Mouse (Mus musculus) adrenal gland, postnatal 25 days (tissue): Measurements from ENCODE around the gene Ankrd36. TPM values are rescaled to one million over a fixed set of nuclear protein-coding genes. Genes with fewer than 3 reads are reported as not detected.
"Not testable (repeated sequence)": the region's sequence is repeated elsewhere in the genome, so short reads cannot be mapped to it uniquely, and the experiment has no call there.

Source experiments
- DNase-seq: peaks from one replicate; pipeline ENCODE4 v3.0.0; 2021; ENCODE audit warnings: mixed read lengths
- total RNA-seq: library from RNA; stranded (reverse); gene quantifications from 2 replicates; pipeline ENCODE4 v1.2.3, GENCODE M21; 2021

Ankrd36 gene
- total RNA-seq, 1 experiment from 2014 or later = not detected

GRCm38 (mm10) chr11:5546693-5547092 lies 22.8 kb upstream of the Ankrd36 start:
- DNase-seq = no peak

- DNase-seq = no peak
Measured at GRCm38 (mm10) chr11:5551430-5551829, 18.1 kb upstream of the Ankrd36 start.

GRCm38 (mm10) chr11:5551931-5552330 lies 17.6 kb upstream of the Ankrd36 start:
- no peak for DNase-seq

- DNase-seq = no peak
Measured at GRCm38 (mm10) chr11:5560273-5560672, 9.2 kb upstream of the Ankrd36 start.

DNA sequence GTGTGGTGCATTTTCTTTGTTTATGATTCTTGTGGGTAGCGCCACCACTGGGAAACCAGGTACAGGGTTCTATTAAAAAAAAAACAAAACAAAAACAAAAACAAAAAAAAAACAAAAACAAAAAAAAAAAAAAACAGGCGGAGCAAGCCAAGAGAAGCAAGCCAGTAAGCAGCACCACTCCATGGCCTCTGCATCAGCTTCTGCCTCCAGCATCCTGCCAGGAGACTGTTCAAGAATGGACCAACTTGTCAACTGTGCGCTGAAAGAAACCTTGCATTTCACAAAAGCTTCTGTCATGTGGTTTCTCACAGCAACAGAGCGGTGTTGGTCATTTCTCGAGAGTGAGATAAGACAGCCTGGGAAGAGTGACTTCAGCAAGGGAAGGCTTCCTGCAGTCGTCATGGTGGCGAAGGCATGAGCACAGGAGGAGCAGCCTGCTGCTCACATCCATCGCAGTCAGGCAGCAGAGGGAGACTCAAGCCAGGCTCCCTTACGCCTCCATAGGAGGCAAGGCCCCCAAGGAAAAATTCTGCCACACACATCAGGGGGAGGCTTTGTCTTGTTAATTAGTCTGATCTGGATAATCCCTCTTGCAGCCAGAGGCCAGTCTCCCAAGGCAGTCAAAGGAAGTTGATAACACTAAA lies 6.7 kb upstream of the Ankrd36 start:
- no peak for DNase-seq

DNA sequence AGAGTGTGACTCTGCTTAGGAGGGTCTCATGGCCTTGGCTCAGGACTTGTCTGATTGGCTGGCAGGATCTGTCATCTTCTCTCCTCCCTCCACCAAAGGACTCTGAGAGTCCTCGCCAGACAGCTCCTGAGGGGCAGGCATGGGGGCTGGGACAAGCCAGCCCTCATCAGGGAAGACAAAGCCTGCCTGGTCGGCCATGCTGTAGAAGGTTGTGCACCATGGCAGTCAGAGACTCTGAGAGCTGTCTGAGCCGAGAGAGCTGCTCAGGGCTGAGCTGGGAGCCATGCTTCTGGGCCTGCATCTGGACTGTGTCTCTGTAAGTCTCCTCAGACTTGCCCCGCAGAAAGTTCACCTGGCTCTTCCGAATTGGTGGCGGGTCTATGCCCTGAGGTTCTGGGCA lies 5.6 kb upstream of the Ankrd36 start:
- DNase-seq = no peak

GRCm38 (mm10) chr11:5565596-5565995 lies 3.9 kb upstream of the Ankrd36 start:
- DNase-seq = no peak

GRCm38 (mm10) chr11:5566506-5566905 lies 3.0 kb upstream of the Ankrd36 start:
- DNase-seq = no peak

- DNase-seq = no peak
Measured at GRCm38 (mm10) chr11:5567654-5568053, 1.8 kb upstream of the Ankrd36 start.

DNA sequence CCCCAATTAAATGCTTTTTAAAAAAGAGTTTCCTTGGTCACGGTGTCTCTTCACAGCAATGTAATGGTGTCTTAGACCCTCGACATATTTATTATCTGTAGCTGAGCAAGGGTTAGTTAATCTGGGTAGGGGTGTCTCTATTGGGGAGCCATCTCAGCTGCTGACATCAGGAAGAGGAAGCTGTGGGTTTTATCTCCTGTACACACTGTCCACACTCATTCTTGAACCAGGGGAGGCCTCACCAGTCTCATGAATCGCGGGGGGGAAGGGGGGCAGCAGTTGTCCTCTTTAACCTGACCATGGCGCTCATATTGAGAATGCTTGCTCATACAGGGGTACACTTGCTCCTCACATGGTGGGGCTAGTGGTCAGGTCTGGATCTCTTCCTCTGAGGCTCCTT lies 1.4 kb upstream of the Ankrd36 start:
- DNase-seq = no peak

DNA sequence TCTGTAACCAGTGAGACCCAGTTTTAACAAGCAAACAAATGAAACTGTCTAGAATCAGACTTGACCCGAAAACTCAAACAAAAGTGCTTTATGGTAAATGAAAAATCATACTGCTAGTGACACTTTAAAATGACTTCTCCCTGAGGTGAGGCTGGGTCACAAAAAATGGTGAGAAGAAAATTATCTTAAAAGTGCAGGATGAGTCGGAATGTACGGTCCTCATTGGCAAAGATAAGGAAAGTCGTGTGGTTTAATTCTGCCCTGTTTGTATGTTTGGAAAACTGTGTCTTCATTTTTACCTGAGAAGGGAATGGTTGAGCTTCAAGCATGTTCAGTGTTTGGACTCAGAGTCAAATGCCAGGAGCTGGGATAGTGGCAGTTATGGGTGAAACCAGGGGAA lies 2.4 kb downstream of the Ankrd36 start:
- no peak for DNase-seq

DNA sequence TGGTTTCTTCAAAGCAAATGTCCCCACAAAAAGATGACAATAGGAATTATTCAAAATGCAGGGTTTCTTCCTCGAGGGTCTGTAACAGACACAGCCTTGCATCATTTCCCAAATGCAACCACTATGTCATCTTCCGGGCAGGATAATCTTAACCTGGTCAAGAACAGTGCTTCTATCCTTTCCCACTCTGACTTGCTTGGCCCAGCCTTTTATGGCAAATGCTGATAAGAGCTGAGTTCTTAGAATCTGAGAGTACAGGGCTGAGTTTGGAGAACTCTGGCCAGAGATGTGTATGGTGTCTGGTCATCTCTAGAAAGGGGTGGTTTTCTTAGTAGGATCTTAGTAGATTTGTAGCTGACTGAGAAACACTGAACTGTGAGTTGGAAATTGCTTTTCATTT lies 4.3 kb downstream of the Ankrd36 start:
- no peak for DNase-seq

- no peak for DNase-seq
Measured at GRCm38 (mm10) chr11:5575046-5575445, 5.6 kb downstream of the Ankrd36 start.

DNA sequence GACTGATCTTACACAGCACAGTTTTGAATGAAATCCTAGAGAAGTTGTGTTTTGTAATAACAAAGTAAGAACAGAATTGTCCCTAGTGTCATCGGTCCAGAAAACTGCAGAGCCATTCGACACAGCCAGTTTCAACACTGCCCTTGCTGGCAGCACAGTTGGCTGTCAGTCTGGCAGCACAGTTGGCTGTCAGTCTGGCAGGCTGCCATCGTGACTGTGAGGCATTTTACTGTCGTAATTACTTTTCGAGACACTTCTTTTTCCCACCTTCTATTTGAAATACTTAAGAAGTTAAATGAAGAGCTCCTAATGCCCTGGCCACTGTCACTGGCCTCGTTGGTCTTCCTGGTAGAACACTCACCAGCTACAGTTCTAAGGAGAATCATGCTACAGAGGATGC lies 22.9 kb downstream of the Ankrd36 start:
- DNase-seq = peak; percentile 69

GRCm38 (mm10) chr11:5595381-5595791 lies 25.9 kb downstream of the Ankrd36 start:
- no peak for DNase-seq

DNA sequence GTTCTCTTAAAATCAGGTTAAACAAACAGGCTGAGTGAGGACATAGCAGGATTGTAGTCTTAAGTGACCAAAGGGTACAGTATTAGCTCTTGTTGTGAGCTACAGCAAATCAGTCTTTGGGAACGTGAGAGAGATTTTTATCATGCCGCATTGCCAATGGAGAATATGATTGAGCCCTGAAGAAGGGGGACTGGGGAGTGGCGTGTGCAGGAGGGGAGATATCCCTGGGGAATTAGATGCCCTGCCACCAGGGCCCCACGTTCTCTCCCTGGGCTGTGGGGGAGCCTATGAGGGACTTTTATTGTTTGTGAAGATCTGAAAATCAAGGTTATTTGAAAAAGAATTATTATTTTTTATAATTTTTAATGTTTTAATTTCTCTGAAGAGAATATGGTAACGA lies 26.3 kb downstream of the Ankrd36 start:
- DNase-seq = no peak

DNA sequence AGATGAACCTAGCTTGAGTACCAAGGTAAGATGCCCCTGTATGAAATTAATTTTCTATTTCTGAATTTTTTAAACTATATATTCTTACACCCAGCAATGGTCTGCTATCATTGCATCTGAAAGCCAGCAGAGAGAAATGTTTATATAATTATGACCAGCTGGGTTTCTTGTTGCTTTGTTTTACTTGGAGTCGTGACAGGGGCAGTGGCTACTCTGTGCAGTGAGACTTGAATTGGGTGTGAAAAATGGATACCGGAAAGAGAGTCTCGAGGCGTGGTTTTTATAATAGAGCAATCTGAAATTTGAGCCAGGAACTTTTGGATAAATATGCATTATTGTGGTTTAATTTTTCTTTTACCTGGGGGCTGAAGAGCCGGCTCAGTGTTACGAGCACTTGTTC lies 27.3 kb downstream of the Ankrd36 start:
- DNase-seq = no peak

GRCm38 (mm10) chr11:5605421-5605820 lies 35.9 kb downstream of the Ankrd36 start:
- DNase-seq = no peak

- not testable (repeated sequence) for DNase-seq
Measured at GRCm38 (mm10) chr11:5611918-5612317, 42.4 kb downstream of the Ankrd36 start.

GRCm38 (mm10) chr11:5614453-5614852 lies 45.0 kb downstream of the Ankrd36 start:
- no peak for DNase-seq

GRCm38 (mm10) chr11:5625101-5625500 lies 55.6 kb downstream of the Ankrd36 start:
- DNase-seq = no peak

- peak; percentile 83 for DNase-seq
Measured at GRCm38 (mm10) chr11:5629033-5629432, 59.5 kb downstream of the Ankrd36 start.

DNA sequence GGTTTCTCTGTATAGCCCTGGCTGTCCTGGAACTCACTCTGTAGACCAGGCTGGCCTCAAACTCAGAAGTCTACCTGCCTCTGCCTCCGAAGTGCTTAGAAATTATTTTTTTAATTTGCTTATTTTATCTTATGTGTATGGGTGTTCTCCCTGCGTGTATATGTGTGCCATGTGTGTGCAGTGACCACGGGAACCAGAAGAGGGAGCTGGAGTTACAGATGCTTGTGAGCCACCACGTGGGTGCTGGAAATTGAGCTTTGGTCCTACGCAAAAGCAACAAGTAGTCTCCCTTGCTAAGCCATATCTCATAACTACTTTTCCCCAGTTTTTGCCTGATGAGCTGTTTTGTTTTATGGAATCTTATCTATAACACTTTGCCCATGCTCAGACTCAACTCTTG lies 73.6 kb downstream of the Ankrd36 start:
- DNase-seq = no peak

DNA sequence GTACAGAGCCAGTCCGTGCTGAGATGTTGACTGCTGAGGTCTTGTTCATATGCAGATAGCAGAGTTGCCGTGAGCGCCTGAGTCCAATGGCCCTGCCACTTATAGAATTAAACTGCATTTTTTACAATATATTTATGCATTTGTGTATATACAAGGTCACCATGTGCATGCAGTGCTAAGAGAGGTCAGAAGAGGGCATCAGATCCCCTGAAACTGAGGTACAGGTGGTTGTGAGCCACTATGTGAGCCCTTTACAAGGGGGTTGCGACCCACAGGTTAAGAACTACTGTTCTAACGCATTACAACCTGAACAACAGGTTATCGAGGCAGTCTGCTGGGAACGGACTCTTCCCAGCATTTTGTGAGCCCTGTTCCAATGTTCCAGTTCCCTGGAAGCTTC lies 80.8 kb downstream of the Ankrd36 start:
- DNase-seq = no peak

DNA sequence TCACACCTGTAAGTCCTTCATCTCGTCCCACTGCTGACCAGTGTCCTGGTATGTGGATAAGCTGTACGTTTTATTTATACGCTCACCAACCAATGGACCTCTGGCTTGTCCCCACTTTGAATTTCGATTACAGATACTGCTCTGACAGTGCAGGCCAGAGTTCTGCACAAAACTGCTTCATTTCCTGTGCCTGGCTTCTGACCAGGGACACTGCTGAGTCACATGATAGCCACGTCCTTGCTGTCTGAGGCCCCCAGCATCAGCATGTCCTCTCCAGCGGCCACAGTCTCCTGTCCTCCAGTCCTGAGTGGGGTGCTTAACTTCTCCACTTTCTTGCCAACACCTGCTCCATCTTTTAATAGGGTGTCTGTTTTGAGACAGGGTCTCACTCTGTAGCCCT lies 113.1 kb downstream of the Ankrd36 start:
- peak; percentile 56 for DNase-seq
